Mouse (Mus musculus) midbrain, postnatal 0 days (tissue): ENCODE measurements at regions not wholly inside any gene's neighbourhood (a gene's known extent, or its start where the extent isn't known, plus 50 kb on each side); places are given as distances from the start of the nearest gene placed in this dataset.

Source experiments
- ATAC-seq: fragments of 200-750 bp; cut with Nextera tagmentation; 2 replicates; pipeline ENCODE4 v1.8.0; 2017; ENCODE audit warnings: moderate number of reproducible peaks, mild to moderate bottlenecking, moderate TSS enrichment, moderate library complexity; ENCODE audit not compliant: low FRiP score
- DNase-seq: peaks from one replicate; pipeline ENCODE4 v3.0.0-alpha.2; 2015; ENCODE audit warnings: low spot score
- H3K27ac ChIP-seq: fragments of 300-500 bp; sonication (generic); 2 replicates; pipeline ENCODE4 v1.5.1; 2014; ENCODE audit warnings: low read depth, mild to moderate bottlenecking, low read length, mixed read lengths
- H3K27me3 ChIP-seq: fragments of 300-500 bp; sonication (generic); 2 replicates; pipeline ENCODE4 v1.6.1; 2014; ENCODE audit warnings: low read length, control low read depth, mixed read lengths; ENCODE audit not compliant: insufficient read depth
- H3K36me3 ChIP-seq: fragments of 300-500 bp; sonication (generic); 2 replicates; pipeline ENCODE4 v1.6.1; 2014; ENCODE audit warnings: low read length, control low read depth, mixed read lengths; ENCODE audit not compliant: insufficient read depth
- H3K4me1 ChIP-seq: fragments of 300-500 bp; sonication (generic); 2 replicates; pipeline ENCODE4 v1.6.1; 2014; ENCODE audit warnings: mild to moderate bottlenecking, control low read depth, antibody characterized with exemption, low read length, mixed read lengths; ENCODE audit not compliant: insufficient read depth
- H3K4me2 ChIP-seq: fragments of 300-500 bp; sonication (generic); 2 replicates; pipeline ENCODE4 v1.6.1; 2014; ENCODE audit warnings: low read depth, mild to moderate bottlenecking, low read length, mixed read lengths; ENCODE audit not compliant: poor library complexity, severe bottlenecking
- H3K4me3 ChIP-seq: fragments of 300-500 bp; sonication (generic); 2 replicates; pipeline ENCODE4 v1.5.1; 2014; ENCODE audit warnings: low read depth, mild to moderate bottlenecking, low read length, moderate library complexity
- H3K9ac ChIP-seq: fragments of 300-500 bp; sonication (generic); replicated peaks from 2 replicates; pipeline ENCODE4 v1.6.1; 2014; ENCODE audit warnings: mild to moderate bottlenecking, low read length, moderate library complexity, mixed read lengths; ENCODE audit not compliant: poor library complexity, severe bottlenecking
- H3K9me3 ChIP-seq: fragments of 300-500 bp; sonication (generic); 2 replicates; pipeline ENCODE4 v1.6.1; 2016; ENCODE audit warnings: low read length, control low read depth
- CTCF ChIP-seq: IDR thresholded peaks from 2 replicates; pipeline ENCODE4 v1.5.1; 2016; ENCODE audit warnings: antibody characterized with exemption, mild to moderate bottlenecking
- WGBS: fragments of 180-500 bp; shearing (Covaris S2); extraction: QIAGEN DNeasy Blood & Tissue Kit; methylation state at CpG from one replicate; pipeline ENCODE4 v1.1.7; 2014; 5-methylcytosine and 5-hydroxymethylcytosine counted together

- no peaks in the 10 kb centered on the region for H3K27me3 ChIP-seq
- WGBS: 92% methylated on average over 2 of the region's 2 CpGs
These were observed 660.0 kb downstream of the Zfp619 start for GRCm38 (mm10) chr7:40177570-40177969.

GRCm38 (mm10) chr7:40195366-40195765, 677.8 kb downstream of the Zfp619 start:
- no peak for ATAC-seq
- H3K27me3 ChIP-seq: no peaks in the 10 kb centered on the region
- no peak overlapping the region for H3K4me3 ChIP-seq
- no peaks in the 10 kb centered on the region for H3K36me3 ChIP-seq
- no peak overlapping the region for H3K27ac ChIP-seq
- no peak for DNase-seq
- H3K4me1 ChIP-seq: no peaks in the 10 kb centered on the region
- TF ChIP-seq CTCF: no peak
- H3K9ac ChIP-seq: no peak overlapping the region
- 82% methylated on average over 3 of the region's 3 CpGs for WGBS
- no peak overlapping the region for H3K4me2 ChIP-seq
- H3K9me3 ChIP-seq: no peaks in the 10 kb centered on the region

More at GRCm38 (mm10) chr7:40177570-40177969, 660.0 kb downstream of the Zfp619 start:
- no peak for TF ChIP-seq CTCF
- DNase-seq (no peak), ATAC-seq (no peak)
- Histone ChIP-seq H3K27ac (no peak overlapping the region), H3K4me2 (no peak overlapping the region), H3K9ac (no peak overlapping the region), H3K4me1 (no peaks in the 10 kb centered on the region), H3K4me3 (no peak overlapping the region), H3K9me3 (no peaks in the 10 kb centered on the region), H3K36me3 (no peaks in the 10 kb centered on the region)

GRCm38 (mm10) chr7:40202615-40203014, 685.0 kb downstream of the Zfp619 start:
- Histone ChIP-seq H3K9me3 (no peaks in the 10 kb centered on the region), H3K27me3 (no peaks in the 10 kb centered on the region), H3K4me2 (no peak overlapping the region), H3K4me3 (no peak overlapping the region), H3K9ac (no peak overlapping the region), H3K4me1 (no peaks in the 10 kb centered on the region), H3K27ac (no peak overlapping the region), H3K36me3 (no peaks in the 10 kb centered on the region)
- WGBS: 84% methylated on average over 1 of the region's 1 CpGs
- DNase-seq: no peak
- no peak for TF ChIP-seq CTCF
- no peak for ATAC-seq

- Histone ChIP-seq H3K27me3 (no peaks in the 10 kb centered on the region), H3K27ac (no peak overlapping the region), H3K9ac (no peak overlapping the region), H3K4me3 (no peak overlapping the region), H3K4me1 (no peaks in the 10 kb centered on the region), H3K36me3 (no peaks in the 10 kb centered on the region), H3K9me3 (no peaks in the 10 kb centered on the region), H3K4me2 (no peak overlapping the region)
- DNase-seq (no peak), ATAC-seq (no peak)
- WGBS: 85% methylated on average over 5 of the region's 5 CpGs
- no peak for TF ChIP-seq CTCF
These were observed 686.2 kb upstream of the Vstm2b start for GRCm38 (mm10) chr7:40211956-40212355.

GRCm38 (mm10) chr7:40212576-40212975, 685.6 kb upstream of the Vstm2b start:
- TF ChIP-seq CTCF: no peak
- Histone ChIP-seq H3K9ac (no peak overlapping the region), H3K27me3 (no peaks in the 10 kb centered on the region), H3K4me3 (no peak overlapping the region), H3K4me2 (no peak overlapping the region), H3K27ac (no peak overlapping the region), H3K4me1 (no peaks in the 10 kb centered on the region), H3K9me3 (no peaks in the 10 kb centered on the region), H3K36me3 (no peaks in the 10 kb centered on the region)
- ATAC-seq (no peak), DNase-seq (no peak)
- 57% methylated on average over 2 of the region's 2 CpGs for WGBS

- Histone ChIP-seq H3K4me1 (no peaks in the 10 kb centered on the region), H3K4me2 (no peak overlapping the region), H3K27me3 (no peaks in the 10 kb centered on the region), H3K9me3 (no peaks in the 10 kb centered on the region), H3K9ac (no peak overlapping the region), H3K27ac (no peak overlapping the region), H3K4me3 (no peak overlapping the region), H3K36me3 (no peaks in the 10 kb centered on the region)
- ATAC-seq (no peak), DNase-seq (no peak)
- WGBS: 72% methylated on average over 2 of the region's 2 CpGs
- no peak for TF ChIP-seq CTCF
These were observed 684.5 kb upstream of the Vstm2b start for GRCm38 (mm10) chr7:40213646-40214045.
